Mouse (Mus musculus): ENCODE measurements around the gene Gm3106.
"Not testable (repeated sequence)": the region's sequence is repeated elsewhere in the genome, so short reads cannot be mapped to it uniquely, and the experiment has no call there.

Gene Gm3106

DNA sequence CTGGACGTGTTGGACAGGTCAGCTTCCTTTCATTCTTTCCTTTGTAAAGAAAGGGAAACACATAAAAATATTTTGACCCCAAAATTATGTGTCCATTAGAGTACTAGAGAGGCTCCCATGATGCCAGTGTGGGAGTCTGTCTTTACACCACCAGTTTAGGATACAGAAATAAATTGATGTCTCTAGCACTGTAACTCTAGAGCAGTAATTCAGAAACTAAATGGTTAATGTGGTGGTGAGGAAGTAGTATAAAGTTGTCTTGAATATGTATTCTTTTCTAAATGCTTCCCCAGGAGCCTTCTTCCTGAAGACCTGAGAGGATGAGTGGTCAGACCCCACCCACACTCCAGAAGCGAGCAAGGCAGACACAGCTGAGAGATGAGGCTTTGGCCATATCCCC, at the start of gene Gm3106:
Gm3106 (plus strand) TSS at position 301 of the 400 bp plus-strand sequence.
- DNase-seq (ENCODE audit: extremely low read depth, insufficient read length, low spot score), result not testable (repeated sequence)
